Mouse (Mus musculus) adrenal gland, postnatal 10 days (tissue): ENCODE measurements at regions not wholly inside any gene's neighbourhood (a gene's known extent, or its start where the extent isn't known, plus 50 kb on each side); places are given as distances from the start of the nearest gene placed in this dataset.

Experiments
- DNase-seq: peaks from one replicate; pipeline ENCODE4 v3.0.0; 2021; ENCODE audit warnings: mixed read lengths

- DNase-seq, result no peak
Measured at GRCm38 (mm10) chr17:48790526-48790925, 141.7 kb upstream of the Lrfn2 start.

DNA sequence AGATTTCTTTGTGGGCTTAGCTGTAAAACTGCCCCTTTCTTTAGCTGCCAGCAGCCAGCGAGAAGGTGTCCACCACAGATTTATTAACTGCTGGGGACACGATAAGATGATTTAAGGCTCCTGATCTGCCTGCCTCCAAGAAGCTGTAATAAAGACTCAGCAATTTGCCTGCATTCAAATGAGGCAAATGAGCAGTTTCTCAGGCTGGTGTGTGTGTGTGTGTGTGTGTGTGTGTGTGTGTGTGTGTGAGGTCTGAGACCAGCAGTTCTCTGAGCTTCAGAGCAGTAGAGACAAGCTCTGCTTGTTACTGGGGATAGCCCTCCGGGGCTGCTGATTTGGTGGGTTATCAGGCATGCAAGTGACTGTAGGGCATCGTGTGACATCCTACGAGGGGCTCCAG is 139.2 kb upstream of the Lrfn2 start:
- DNase-seq, result no peak

DNA sequence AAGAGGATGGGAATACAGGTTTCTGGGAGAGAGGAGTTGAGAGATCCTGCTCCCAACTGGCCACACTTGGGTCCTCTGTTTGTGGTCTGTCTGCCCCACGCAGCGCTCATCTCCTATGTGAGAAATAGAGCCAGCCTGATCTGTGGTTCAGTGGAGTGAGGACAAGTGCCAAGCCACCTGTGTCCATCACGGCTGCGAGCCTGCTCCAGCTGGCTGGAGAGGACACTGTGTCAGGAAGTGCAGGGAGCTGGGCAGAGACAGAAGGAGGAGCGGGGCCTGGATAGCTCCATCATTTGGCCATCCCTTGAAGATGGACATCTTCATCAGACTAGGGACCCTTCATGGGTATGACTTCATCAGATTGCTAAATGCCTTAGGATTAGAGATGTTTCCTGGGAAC is 136.4 kb upstream of the Lrfn2 start:
- DNase-seq, result no peak

DNA sequence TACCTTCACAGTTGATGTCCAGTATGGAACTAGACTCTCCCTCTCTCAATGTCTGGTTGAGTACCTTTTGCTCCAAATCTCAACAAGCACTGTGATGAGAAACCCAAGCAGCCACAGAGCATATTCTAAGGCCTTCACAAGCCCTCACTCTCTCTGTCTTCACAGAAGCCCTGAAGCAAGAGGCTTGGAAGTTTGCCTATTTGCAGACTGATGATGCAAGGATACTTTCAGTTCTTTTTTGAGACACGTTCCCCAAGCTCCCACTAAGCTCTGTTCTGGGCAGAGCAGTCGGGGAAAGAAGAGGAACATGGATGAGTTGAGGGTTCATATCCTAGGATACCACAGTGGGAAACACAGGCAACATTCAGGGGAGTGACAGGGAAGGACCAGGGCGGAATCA is 134.0 kb upstream of the Lrfn2 start:
- DNase-seq, result no peak

- DNase-seq, result no peak
Measured at GRCm38 (mm10) chr17:48802673-48803072, 129.5 kb upstream of the Lrfn2 start.

- no peak for DNase-seq
Measured at GRCm38 (mm10) chr17:48807905-48808304, 124.3 kb upstream of the Lrfn2 start.

DNA sequence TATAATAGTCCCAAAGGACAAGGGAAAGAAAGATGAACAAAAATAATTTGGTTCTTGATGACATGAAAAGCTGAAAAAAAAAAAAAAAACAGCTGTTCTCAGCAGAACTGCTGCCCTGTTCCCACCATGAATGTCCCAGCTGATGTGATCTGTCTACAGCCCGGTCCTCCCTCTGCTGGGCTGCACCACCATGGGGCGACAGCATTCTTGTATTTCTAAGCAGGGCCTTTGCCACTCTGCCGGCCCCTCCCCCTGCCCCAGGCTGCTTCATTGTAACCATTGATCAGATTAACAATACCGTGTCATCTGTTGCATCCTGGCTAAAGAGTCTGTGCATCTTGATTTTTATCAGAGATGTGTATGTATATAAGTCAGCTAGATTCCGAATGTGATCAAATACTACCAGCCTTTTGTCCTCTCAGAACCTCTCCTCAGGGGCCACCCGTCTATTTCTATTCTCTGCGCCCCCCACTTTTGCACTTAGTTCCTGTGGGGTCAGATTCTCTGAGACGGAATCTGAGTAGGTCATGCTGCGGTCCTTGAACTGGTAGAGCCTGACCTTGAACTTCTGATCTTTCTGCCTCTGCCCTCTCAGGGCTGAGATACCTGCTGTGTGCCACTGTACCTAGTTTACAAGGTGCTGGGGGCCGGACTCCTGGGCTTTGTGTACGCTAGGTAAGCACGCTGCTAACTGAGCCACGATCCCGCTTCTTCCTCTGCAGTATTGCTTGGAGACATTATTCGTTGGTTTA is 117.2 kb upstream of the Lrfn2 start:
- DNase-seq, result no peak

- peak; percentile 5 for DNase-seq
Measured at GRCm38 (mm10) chr17:48816588-48817324, 115.4 kb upstream of the Lrfn2 start.

GRCm38 (mm10) chr17:48817551-48817950 is 114.6 kb upstream of the Lrfn2 start:
- DNase-seq, result no peak

DNA sequence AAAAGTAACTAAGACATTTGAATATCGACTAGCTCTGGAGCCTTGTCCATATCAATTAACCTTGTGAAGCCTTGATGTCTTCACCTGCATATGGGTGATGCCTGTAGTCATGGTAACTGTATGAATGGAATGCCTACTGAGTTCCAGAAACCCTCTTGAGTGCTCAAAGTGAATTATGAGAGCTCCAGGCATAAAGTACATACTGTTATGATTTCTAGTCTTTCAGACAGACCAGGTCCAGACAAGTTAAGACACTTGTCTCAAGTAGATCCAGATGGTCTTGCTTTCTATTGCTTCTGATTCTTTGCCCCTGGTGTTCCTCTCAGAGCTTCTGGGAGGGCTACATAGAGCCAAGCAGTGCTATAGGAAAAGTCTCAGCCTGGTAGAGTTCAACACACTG is 112.5 kb upstream of the Lrfn2 start:
- DNase-seq, result no peak

DNA sequence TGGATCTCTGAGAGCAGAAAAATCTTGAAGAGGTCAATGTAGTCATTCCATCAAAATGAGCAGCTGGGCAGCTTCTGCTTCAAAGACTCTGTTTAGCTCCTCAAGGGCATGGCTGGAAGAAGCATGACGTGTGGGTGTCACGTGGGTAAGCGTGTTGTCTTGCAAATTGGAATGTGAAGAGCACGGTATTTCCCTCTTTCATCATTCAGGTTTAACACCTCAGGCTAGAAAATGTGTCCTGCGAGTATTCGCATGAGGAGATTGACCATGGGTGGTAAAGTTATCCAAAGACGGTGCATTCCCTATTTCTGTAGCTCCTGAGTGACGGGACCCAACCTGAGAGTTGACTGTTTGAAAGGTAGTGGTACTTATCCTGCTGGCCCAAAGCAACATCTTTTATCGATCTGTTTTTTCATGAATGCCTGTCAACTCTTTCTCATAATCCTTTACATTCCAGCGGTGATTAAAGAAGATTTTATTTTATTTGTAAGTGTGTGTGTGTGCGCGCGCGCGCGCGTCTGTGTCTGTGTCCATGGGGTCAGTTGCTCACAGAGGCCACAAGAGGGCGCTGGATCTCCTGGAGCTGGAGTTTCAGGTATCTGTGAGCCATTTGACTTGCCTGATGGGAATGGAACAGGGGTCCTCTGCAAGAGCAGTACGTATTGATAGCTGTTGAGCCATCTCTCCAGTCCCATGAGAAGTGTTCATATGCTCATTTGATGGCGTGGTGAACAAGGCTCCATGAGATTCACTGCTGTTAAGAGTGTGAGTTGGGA is 109.9 kb upstream of the Lrfn2 start:
- DNase-seq, result no peak

DNA sequence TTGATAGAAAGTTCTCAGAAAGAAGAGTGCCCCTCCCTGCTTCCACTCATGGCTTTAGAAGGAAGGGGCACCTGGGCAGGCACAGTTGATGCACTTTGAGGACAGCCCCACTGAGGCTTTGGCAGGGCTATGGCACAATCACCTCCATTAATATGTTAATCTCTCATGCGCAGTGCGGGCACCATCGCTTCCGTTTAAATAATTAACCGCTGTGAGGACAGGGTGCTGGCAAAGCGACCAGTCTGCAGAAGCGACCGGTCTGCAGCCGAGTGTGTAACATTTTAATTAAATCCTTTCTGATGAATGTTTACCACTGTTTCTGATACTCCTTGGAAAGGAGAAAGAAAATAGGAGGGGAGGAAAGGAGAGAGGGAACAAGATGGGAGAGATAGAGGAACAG is 108.3 kb upstream of the Lrfn2 start:
- no peak for DNase-seq

GRCm38 (mm10) chr17:48825212-48825913 is 106.8 kb upstream of the Lrfn2 start:
- DNase-seq, result no peak

DNA sequence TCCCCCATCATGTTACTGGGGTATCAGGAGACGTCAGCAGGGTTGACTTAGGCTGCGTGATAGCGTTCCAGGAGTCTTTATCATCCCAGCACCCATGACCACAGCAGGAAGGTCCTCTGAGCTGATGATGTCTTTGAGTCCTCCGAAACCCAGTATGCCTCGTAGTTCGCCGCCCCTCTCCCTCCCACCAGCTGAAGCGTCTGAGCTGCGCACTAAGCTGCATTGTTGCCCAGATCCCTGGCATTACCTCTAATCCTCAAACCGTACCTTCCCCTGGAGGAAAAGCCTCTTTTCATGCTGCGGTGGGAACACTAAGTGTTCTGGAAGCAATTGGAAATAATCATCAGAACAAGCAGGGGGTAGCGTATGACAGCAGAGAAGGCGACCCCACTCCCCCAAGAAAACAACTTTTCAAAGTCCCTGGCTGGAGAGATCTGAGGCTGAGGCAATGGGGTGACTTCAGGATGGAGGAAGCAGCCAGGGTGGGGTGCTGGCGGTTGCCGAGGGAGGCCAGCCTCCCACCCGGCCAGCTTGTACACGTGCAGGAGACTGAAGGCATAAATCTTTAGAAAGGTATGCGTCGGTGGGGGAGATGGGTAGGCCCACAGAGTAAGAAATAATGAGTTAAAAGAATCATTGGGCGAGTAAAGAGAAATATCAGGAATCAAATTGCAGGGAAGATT is 93.7 kb upstream of the Lrfn2 start:
- DNase-seq, result no peak

DNA sequence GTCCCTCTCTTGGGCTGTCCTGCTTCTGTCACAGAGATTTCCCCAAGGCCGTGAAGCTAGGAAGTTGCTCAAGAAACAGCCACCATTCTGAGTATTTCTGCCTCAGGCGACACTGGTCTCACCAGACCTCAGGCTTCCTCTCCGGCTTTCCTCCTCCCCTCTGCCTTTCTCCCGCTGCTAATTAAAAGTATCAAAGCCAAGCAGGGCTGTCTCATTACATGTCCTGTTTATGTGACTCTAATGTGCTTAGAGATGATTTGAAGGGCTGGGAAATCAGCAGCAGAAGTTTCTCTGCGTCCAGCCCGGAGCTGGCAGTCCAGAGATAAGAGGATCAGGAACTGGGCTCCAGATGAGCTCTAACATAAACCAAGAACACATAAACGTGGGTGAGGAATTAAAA is 84.3 kb upstream of the Lrfn2 start:
- DNase-seq, result no peak

GRCm38 (mm10) chr17:48850910-48851309 is 81.3 kb upstream of the Lrfn2 start:
- DNase-seq, result no peak

GRCm38 (mm10) chr17:48858891-48859290 is 73.3 kb upstream of the Lrfn2 start:
- DNase-seq, result peak; percentile 5

DNA sequence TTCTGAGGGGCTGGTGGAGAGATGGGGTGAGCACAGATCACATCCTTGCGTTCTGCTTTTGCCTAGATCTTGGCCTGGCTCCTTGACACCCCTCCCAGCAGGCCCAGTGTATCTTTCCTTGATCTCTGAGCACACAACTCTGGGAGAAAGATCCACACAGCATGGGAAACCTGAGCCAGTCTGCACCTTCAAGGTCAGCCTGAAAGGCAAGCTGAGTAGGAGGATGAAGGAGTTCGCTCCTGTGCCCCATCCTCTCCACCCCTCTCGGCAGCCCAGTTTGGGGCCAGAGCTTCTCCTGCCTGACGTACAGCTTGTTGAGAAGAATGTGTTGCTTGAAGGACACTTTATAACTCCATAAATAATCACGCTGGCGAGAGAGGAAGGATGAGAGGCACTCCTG is 61.7 kb upstream of the Lrfn2 start:
- DNase-seq, result no peak

GRCm38 (mm10) chr17:48877505-48877904 is 54.7 kb upstream of the Lrfn2 start:
- no peak for DNase-seq

DNA sequence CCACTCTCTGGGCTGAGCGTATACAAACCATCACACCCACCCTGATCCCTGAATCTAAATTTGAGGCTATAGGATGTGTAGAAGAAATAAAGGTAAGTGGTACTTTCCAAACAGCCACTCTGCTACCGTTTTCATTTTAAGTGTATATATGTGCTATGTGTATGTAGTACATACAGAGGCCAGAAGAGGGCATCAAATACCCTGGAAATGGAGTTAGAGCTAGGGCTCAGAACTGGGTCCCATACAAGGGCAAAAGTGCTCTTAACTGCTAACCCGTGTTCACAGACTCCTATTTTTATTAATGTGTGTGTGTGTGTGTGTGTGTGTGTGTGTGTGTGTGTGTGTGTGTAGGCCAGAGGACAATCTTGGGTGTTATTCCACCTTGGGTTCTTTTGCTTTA is 51.6 kb upstream of the Lrfn2 start:
- no peak for DNase-seq

GRCm38 (mm10) chr17:48881946-48882345 is 50.2 kb upstream of the Lrfn2 start:
- no peak for DNase-seq
